Mouse (Mus musculus) cerebellum, adult 2 months (tissue): Measurements from ENCODE around the gene Tfip11.

Source experiments
- CTCF ChIP-seq: fragments of 200-500 bp; IDR thresholded peaks from 2 replicates; pipeline ENCODE4 v1.5.1; 2011; ENCODE audit warnings: low read depth, mild to moderate bottlenecking, control low read depth, low read length, moderate library complexity, borderline replicate concordance; ENCODE audit not compliant: insufficient read depth
- POLR2A ChIP-seq: fragments of 200-500 bp; IDR thresholded peaks from 2 replicates; pipeline ENCODE4 v1.6.1; 2011; ENCODE audit warnings: low read length, control low read depth, borderline replicate concordance; ENCODE audit not compliant: insufficient read depth

- no peak for TF ChIP-seq CTCF
- TF ChIP-seq POLR2A, result no peak
Observed at GRCm38 (mm10) chr5:112346211-112346965, 20.2 kb downstream of the Tfip11 start.
